Mouse (Mus musculus) limb, embryonic 10.5 days (tissue): ENCODE data around the gene Cracr2b. TPM values are rescaled to one million over a fixed set of nuclear protein-coding genes. Genes with fewer than 3 reads are reported as not detected.

ENCODE experiments used
- DNase-seq: peaks from one replicate; pipeline ENCODE4 v3.0.0-alpha.2; 2017; ENCODE audit warnings: low spot score
- H3K27ac ChIP-seq: fragments of 300-500 bp; sonication (generic); 2 replicates; pipeline ENCODE4 v1.5.1; 2016; ENCODE audit warnings: mild to moderate bottlenecking
- H3K27me3 ChIP-seq: fragments of 300-500 bp; sonication (generic); 2 replicates; pipeline ENCODE4 v1.6.1; 2016; ENCODE audit warnings: low read depth, mild to moderate bottlenecking; ENCODE audit not compliant: poor library complexity, severe bottlenecking
- H3K36me3 ChIP-seq: fragments of 300-500 bp; sonication (generic); 2 replicates; pipeline ENCODE4 v1.6.1; 2016; ENCODE audit warnings: mild to moderate bottlenecking, moderate library complexity
- H3K4me1 ChIP-seq: fragments of 300-500 bp; sonication (generic); 2 replicates; pipeline ENCODE4 v1.6.1; 2016
- H3K4me3 ChIP-seq: fragments of 300-500 bp; sonication (generic); 2 replicates; pipeline ENCODE4 v1.5.1; 2016; ENCODE audit warnings: mild to moderate bottlenecking, moderate library complexity
- H3K9me3 ChIP-seq: fragments of 300-500 bp; sonication (generic); replicated peaks from 2 replicates; pipeline ENCODE4 v1.6.1; 2016; ENCODE audit warnings: mild to moderate bottlenecking
- WGBS: fragments of 180-500 bp; shearing (Covaris S2); methylation state at CpG from one replicate; pipeline ENCODE4 v1.1.7; 2016; 5-methylcytosine and 5-hydroxymethylcytosine counted together
- polyA plus RNA-seq: library from polyadenylated mRNA; unstranded; fragments of >200 nt; fragmentation: Nextera tagmentation; extraction: Ambion mirVana; gene quantifications from 2 replicates; pipeline ENCODE4 v1.2.1, GENCODE M21; 2016

The Cracr2b gene
- polyA plus RNA-seq, 1 experiment from 2014 or later, result 7.8 TPM

DNA sequence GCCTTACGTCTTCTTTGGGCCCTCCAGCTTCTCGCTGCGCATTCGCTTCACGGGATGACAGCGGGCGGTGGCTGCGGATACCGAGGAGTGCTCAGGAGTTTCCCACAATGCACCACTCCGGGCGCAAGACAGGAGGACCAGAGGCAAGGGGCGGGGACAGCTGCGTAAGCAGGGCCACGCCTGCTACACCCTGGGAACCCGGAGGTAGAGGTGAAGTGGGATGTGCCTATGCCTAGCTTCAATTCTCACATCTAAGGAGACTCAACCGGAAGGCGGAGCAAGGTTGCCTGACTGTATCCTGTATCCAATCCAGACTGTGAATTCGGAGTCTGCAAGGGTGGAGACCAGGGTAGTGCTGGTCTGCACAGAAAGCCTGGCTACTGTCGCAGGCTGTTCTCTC is 31.6 kb upstream of the Cracr2b start, which contains the start of gene Cend1:
Gene Cend1, minus strand, starts transcription at position 182 of the 400 bp plus-strand sequence.
- peaks cover 51% of the 10 kb centered on the region for H3K4me1 ChIP-seq
- WGBS, result 4% methylated on average over 19 of the region's 19 CpGs

DNA sequence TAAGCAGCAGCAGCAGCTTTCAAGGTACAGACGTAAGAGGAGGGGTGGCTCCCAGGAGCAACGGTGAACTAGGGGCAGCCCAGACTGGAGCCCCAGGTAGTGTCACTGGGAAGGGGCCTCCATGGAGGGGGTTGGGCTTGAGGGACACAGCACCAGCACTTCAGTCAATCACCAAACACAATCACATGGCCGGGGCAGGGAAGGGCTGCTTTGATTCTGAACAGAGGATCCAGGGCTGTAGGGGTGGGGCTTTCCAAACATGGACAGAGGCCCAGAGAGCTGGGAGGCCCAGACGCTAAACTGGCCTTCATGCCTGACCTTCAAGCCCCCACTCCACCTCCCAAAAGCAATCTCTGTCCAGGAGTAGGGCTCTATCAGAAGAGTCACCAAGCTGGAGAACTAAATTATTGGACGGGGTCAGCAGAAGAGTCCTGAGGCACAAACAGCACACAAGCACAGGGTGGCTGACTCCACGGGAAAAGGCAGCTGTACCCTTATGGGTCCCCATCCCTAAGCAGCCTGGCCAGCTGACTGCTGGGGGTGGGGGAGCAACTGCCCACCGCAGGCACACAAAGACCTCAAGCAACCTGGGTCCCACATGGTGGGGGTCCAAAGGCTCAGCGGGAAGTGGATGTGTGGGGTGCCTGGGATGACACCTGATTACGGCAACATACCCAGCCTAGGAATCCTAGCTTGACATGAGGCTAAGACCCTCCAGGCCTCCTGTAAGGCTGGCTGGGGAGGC is 30.9 kb upstream of the Cracr2b start:
- Histone ChIP-seq H3K27ac (peak overlapping the region; percentile 11; the same call in 1 of the 2 replicates), H3K27me3 (no peaks in the 10 kb centered on the region), H3K9me3 (no peaks in the 10 kb centered on the region), H3K4me3 (peak overlapping the region; percentile 52), H3K4me1 (peaks cover 58% of the 10 kb centered on the region), H3K36me3 (peaks cover 42% of the 10 kb centered on the region)
- WGBS, result 59% methylated on average over 9 of the region's 9 CpGs
- DNase-seq, result peak; percentile 28

More for the DNA sequence above, 31.6 kb upstream of the Cracr2b start, which contains the start of gene Cend1:
- Histone ChIP-seq H3K9me3 (no peaks in the 10 kb centered on the region), H3K4me3 (peak within 1 kb of the TSS; percentile 52), H3K36me3 (peaks cover 42% of the 10 kb centered on the region), H3K27me3 (no peaks in the 10 kb centered on the region), H3K27ac (peak within 1 kb of the TSS; percentile 46)
- peak; percentile 77 for DNase-seq

- Histone ChIP-seq H3K4me1 (peaks cover 65% of the 10 kb centered on the region), H3K27ac (peak overlapping the region; percentile 11; the same call in 1 of the 2 replicates), H3K4me3 (no peak overlapping the region), H3K27me3 (no peaks in the 10 kb centered on the region), H3K9me3 (no peaks in the 10 kb centered on the region), H3K36me3 (peaks cover 42% of the 10 kb centered on the region)
- 96% methylated on average over 9 of the region's 9 CpGs for WGBS
- no peak for DNase-seq
Observed at GRCm38 (mm10) chr7:141430585-141431240, 30.2 kb upstream of the Cracr2b start.

GRCm38 (mm10) chr7:141431434-141432185 is 29.3 kb upstream of the Cracr2b start:
- Histone ChIP-seq H3K9me3 (no peaks in the 10 kb centered on the region), H3K4me1 (peaks cover 70% of the 10 kb centered on the region)
- 92% methylated on average over 19 of the region's 19 CpGs for WGBS

GRCm38 (mm10) chr7:141432186-141432611 is 28.7 kb upstream of the Cracr2b start:
- Histone ChIP-seq H3K4me3 (0 out of 2 replicates have a peak overlapping the region, but pooled peaks have one; percentile 1), H3K27ac (no peak overlapping the region), H3K4me1 (peaks cover 71% of the 10 kb centered on the region), H3K9me3 (no peaks in the 10 kb centered on the region), H3K27me3 (no peaks in the 10 kb centered on the region), H3K36me3 (peaks cover 42% of the 10 kb centered on the region)
- 82% methylated on average over 8 of the region's 8 CpGs for WGBS
- no peak for DNase-seq

More at GRCm38 (mm10) chr7:141431434-141432185, 29.3 kb upstream of the Cracr2b start:
- DNase-seq, result no peak
- Histone ChIP-seq H3K36me3 (peaks cover 42% of the 10 kb centered on the region), H3K27ac (0 out of 2 replicates have a peak overlapping the region, but pooled peaks have one; percentile 5), H3K4me3 (0 out of 2 replicates have a peak overlapping the region, but pooled peaks have one; percentile 1), H3K27me3 (no peaks in the 10 kb centered on the region)

GRCm38 (mm10) chr7:141432741-141433516 is 28.0 kb upstream of the Cracr2b start:
- WGBS, result 92% methylated on average over 6 of the region's 6 CpGs
- peak overlapping the region; percentile 54; the same call in 1 of the 2 replicates for H3K4me3 ChIP-seq
- no peak for DNase-seq

DNA sequence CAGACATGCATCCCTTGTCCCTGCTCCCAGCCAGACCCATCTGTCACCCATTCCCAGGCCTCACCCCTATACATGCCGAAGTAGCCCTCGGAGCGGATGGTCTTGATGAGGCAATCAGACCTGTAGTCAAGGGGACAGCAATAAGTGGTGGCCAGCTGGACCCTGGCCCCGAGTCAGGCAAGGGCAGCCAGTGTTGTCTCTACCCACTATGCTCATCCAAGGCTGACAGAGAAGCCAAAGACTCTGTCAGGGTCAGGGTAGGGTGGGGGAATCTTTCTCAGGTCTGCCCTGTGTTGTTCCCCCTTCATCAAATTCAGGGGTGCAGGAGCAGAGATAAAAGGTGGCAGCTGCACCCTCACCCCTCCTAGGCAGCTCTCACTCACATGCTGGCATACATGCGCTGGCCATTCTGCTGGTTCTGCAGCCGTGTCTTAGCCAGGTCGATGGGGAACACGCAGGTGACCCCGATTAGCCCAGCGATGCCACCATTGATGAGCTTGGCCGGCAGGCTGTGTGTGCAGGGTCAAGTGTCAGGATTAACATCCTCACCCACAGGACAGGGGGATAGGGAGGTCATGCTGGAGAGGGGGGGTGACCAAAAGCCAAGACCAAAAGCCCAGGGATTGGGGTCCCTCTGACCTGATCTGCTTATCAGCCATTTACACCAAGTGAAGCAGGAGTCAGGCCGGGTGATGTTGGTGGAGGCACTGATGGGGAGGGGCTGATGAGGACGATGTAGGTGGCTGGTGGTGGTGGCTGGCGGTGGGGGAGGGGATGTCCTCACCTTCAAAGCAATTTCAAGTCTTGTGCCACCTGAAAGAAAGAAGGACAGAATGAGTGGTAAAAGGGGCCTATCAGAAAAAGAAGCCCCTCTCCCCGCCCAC is 27.1 kb upstream of the Cracr2b start:
- Histone ChIP-seq H3K27me3 (no peaks in the 10 kb centered on the region), H3K9me3 (no peaks in the 10 kb centered on the region), H3K4me3 (peak overlapping the region; percentile 54), H3K27ac (peak overlapping the region; percentile 82), H3K4me1 (peaks cover 73% of the 10 kb centered on the region), H3K36me3 (peaks cover 55% of the 10 kb centered on the region)
- WGBS, result 71% methylated on average over 15 of the region's 15 CpGs
- no peak for DNase-seq

More at GRCm38 (mm10) chr7:141432741-141433516, 28.0 kb upstream of the Cracr2b start:
- no peaks in the 10 kb centered on the region for H3K9me3 ChIP-seq
- no peaks in the 10 kb centered on the region for H3K27me3 ChIP-seq
- H3K36me3 ChIP-seq, result peaks cover 47% of the 10 kb centered on the region
- no peak overlapping the region for H3K27ac ChIP-seq
- peaks cover 77% of the 10 kb centered on the region for H3K4me1 ChIP-seq

- Histone ChIP-seq H3K36me3 (peaks cover 62% of the 10 kb centered on the region), H3K27ac (peak overlapping the region; percentile 82), H3K9me3 (no peaks in the 10 kb centered on the region), H3K4me3 (peak overlapping the region; percentile 54), H3K27me3 (no peaks in the 10 kb centered on the region), H3K4me1 (peaks cover 66% of the 10 kb centered on the region)
- 12% methylated on average over 8 of the region's 8 CpGs for WGBS
- peak; percentile 69 for DNase-seq
Observed at GRCm38 (mm10) chr7:141434464-141434863, 26.4 kb upstream of the Cracr2b start.

GRCm38 (mm10) chr7:141435129-141435855 is 25.6 kb upstream of the Cracr2b start:
- no peaks in the 10 kb centered on the region for H3K9me3 ChIP-seq
- peak overlapping the region; percentile 54 for H3K4me3 ChIP-seq
- peak overlapping the region; percentile 82 for H3K27ac ChIP-seq
- peaks cover 68% of the 10 kb centered on the region for H3K36me3 ChIP-seq
- peak; percentile 70 for DNase-seq
- no peaks in the 10 kb centered on the region for H3K27me3 ChIP-seq
- 5% methylated on average over 17 of the region's 17 CpGs for WGBS
- H3K4me1 ChIP-seq, result peaks cover 61% of the 10 kb centered on the region

GRCm38 (mm10) chr7:141435856-141436522 is 24.9 kb upstream of the Cracr2b start:
- peaks cover 66% of the 10 kb centered on the region for H3K4me1 ChIP-seq
- 84% methylated on average over 9 of the region's 9 CpGs for WGBS
- H3K27me3 ChIP-seq, result no peaks in the 10 kb centered on the region
- peaks cover 68% of the 10 kb centered on the region for H3K36me3 ChIP-seq
- no peak for DNase-seq
- H3K9me3 ChIP-seq, result no peaks in the 10 kb centered on the region
- H3K27ac ChIP-seq, result peak overlapping the region; percentile 82
- peak overlapping the region; percentile 73 for H3K4me3 ChIP-seq
